Mouse (Mus musculus) heart, adult 8-10 months (tissue): ENCODE measurements around the gene Tbc1d15. TPM values are rescaled to one million over a fixed set of nuclear protein-coding genes. Genes with fewer than 3 reads are reported as not detected.

Experiments
- DNase-seq: peaks from one replicate; pipeline ENCODE4 v3.0.0; 2022; ENCODE audit warnings: low spot score
- total RNA-seq, 4 experiments: library from RNA; stranded (reverse); gene quantifications; 2 replicates each; pipeline ENCODE4 v1.2.4; 2022

Tbc1d15 gene
- total RNA-seq, 4 experiments from 2014 or later: 40.3 to 59.3 (median 47.3) TPM

DNA sequence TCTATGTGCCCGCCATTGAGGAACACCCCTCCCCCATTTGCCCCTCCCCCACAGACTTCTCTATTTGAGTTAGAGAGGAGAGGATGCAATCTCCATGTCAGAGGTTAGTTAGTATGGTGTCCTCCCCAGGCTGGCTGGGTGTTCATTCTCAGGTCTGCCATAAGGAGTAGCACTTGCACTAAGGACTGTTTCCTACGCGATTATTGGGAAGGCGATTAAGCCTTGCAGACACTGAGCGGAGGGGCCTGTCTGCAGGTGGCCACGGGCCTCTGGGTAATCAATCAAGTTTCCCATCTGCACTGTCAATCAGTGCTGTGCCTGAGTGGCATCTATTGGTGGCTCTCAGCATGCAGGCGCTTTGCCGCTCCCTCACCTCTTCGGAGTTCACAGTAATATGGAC lies 81.9 kb downstream of the Tbc1d15 start:
- DNase-seq: no peak

- DNase-seq: no peak
Measured at GRCm38 (mm10) chr10:115160289-115160688, 91.0 kb downstream of the Tbc1d15 start.

Other genes starting within 250 kb of the Tbc1d15 start
- not detected for gene Tph2, start 66.4 kb downstream of the Tbc1d15 start, total RNA-seq
- gene Rab21, start 64.1 kb upstream of the Tbc1d15 start, total RNA-seq: 10 to 100 TPM; 74.8 to 90.9 (median 80.1) TPM
- 10 to 100 TPM in 3 of 4 experiments, 1 to 10 TPM in 1; 9.9 to 12.7 (median 11.3) TPM for gene Tmem19, start 111.0 kb upstream of the Tbc1d15 start, total RNA-seq
- 10 to 100 TPM in 1 of 4 experiments, 1 to 10 TPM in 3; 5.2 to 10.6 (median 7.1) TPM for gene Thap2, start 133.0 kb upstream of the Tbc1d15 start, total RNA-seq
- 10 to 100 TPM; 11.2 to 14.3 (median 13.8) TPM for gene Zfc3h1, start 133.5 kb upstream of the Tbc1d15 start, total RNA-seq